Mouse (Mus musculus) spleen, adult 2 months (tissue): ENCODE measurements around the gene Prkca.

ENCODE experiments used
- CTCF ChIP-seq: fragments of 200-500 bp; IDR thresholded peaks from 2 replicates; pipeline ENCODE4 v1.5.1; 2011; ENCODE audit warnings: mild to moderate bottlenecking, inconsistent platforms; ENCODE audit not compliant: insufficient read depth, insufficient read length, insufficient replicate concordance; ENCODE audit errors: extremely low read depth
- POLR2A ChIP-seq: fragments of 200-500 bp; IDR thresholded peaks from 2 replicates; pipeline ENCODE4 v1.6.1; 2011; ENCODE audit warnings: low read depth, low read length, inconsistent platforms

DNA sequence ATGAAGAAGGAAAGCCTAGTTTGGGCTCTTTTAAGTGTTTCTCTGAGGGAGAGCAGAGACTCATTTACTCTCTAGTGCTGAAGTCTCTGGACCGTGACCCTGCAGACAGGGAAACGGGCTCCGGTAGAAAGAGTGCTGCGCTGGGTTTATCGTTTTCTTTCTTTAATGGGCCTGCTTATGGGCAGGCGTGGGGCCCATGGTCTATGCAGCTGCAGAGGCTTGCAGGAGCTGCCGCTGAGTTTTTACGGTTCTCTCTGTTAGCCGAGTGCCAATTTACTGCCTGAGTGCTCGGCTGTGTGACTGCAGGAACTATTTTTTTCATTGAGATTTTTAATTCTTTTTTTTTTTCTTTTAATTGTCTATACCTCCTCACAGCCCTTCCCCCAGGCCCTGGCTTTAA lies 373.8 kb downstream of the Prkca start:
- TF ChIP-seq CTCF (no peak), POLR2A (no peak)
